Mouse (Mus musculus) monocyte, adult 2 months (primary cell): ENCODE data around the gene Kcnd3.

Experiments
- DNase-seq, 2 experiments: peaks; one replicate each; pipeline ENCODE4 v3.0.0; 2022; ENCODE audit warnings: low spot score in 2 of 2, low read depth in 1 of 2

Gene Kcnd3

GRCm38 (mm10) chr3:105717856-105718555, 265.9 kb downstream of the Kcnd3 start:
- DNase-seq = no peak

GRCm38 (mm10) chr3:105718746-105719145, 266.6 kb downstream of the Kcnd3 start:
- DNase-seq = no peak

- DNase-seq = no peak
Measured at GRCm38 (mm10) chr3:105719979-105720378, 267.8 kb downstream of the Kcnd3 start.

- no peak for DNase-seq
Measured at GRCm38 (mm10) chr3:105720514-105720913, 268.4 kb downstream of the Kcnd3 start.

- DNase-seq = no peak
Measured at GRCm38 (mm10) chr3:105721681-105722201, 269.6 kb downstream of the Kcnd3 start.

GRCm38 (mm10) chr3:105722510-105722909, 270.4 kb downstream of the Kcnd3 start:
- DNase-seq = no peak
